Mouse (Mus musculus) E14TG2a.4 (cell line): ENCODE results near the gene Ggact.

ENCODE experiments used
- CTCF ChIP-seq: conservative IDR thresholded peaks from 2 replicates; pipeline ENCODE4 v1.5.1; 2014; ENCODE audit warnings: low read length
- NANOG ChIP-seq: IDR thresholded peaks from 2 replicates; pipeline ENCODE4 v1.6.1; 2014; ENCODE audit warnings: borderline replicate concordance, low read length, mixed read lengths
- POU5F1 ChIP-seq: IDR thresholded peaks from 2 replicates; pipeline ENCODE4 v1.6.1; 2014; ENCODE audit warnings: low read length, borderline replicate concordance

GRCm38 (mm10) chr14:122908075-122908474 lies 5.5 kb downstream of the Ggact start:
- TF ChIP-seq CTCF (no peak), POU5F1 (no peak), NANOG (no peak)
